Mouse (Mus musculus) forebrain, embryonic 12.5 days (tissue): ENCODE measurements around the gene Nudcd3. TPM values are rescaled to one million over a fixed set of nuclear protein-coding genes. Genes with fewer than 3 reads are reported as not detected.
A peak's percentile ranks its signal among the peaks of the same experiment; 100 is the strongest.

Experiments
- ATAC-seq: fragments of 200-750 bp; cut with Nextera tagmentation; 2 replicates; pipeline ENCODE4 v1.8.0; 2017; ENCODE audit warnings: moderate TSS enrichment; ENCODE audit not compliant: low FRiP score
- H3K27ac ChIP-seq: fragments of 300-500 bp; sonication (generic); 2 replicates; pipeline ENCODE4 v1.5.1; 2016; ENCODE audit warnings: mild to moderate bottlenecking
- H3K27me3 ChIP-seq: fragments of 300-500 bp; sonication (generic); 2 replicates; pipeline ENCODE4 v1.6.1; 2016; ENCODE audit warnings: mild to moderate bottlenecking
- H3K36me3 ChIP-seq: fragments of 300-500 bp; sonication (generic); replicated peaks from 2 replicates; pipeline ENCODE4 v1.6.1; 2016; ENCODE audit warnings: mild to moderate bottlenecking
- H3K4me1 ChIP-seq: fragments of 300-500 bp; sonication (generic); 2 replicates; pipeline ENCODE4 v1.6.1; 2016
- H3K4me2 ChIP-seq: fragments of 300-500 bp; sonication (generic); 2 replicates; pipeline ENCODE4 v1.6.1; 2016; ENCODE audit warnings: mild to moderate bottlenecking, moderate library complexity
- H3K4me3 ChIP-seq: fragments of 300-500 bp; sonication (generic); replicated peaks from 2 replicates; pipeline ENCODE4 v1.5.1; 2016; ENCODE audit warnings: mild to moderate bottlenecking
- H3K9ac ChIP-seq: fragments of 300-500 bp; sonication (generic); 2 replicates; pipeline ENCODE4 v1.6.1; 2016; ENCODE audit warnings: mild to moderate bottlenecking
- H3K9me3 ChIP-seq: fragments of 300-500 bp; sonication (generic); 2 replicates; pipeline ENCODE4 v1.6.1; 2016
- WGBS: fragments of 180-500 bp; shearing (Covaris S2); methylation state at CpG from one replicate; pipeline ENCODE4 v1.1.7; 2016; 5-methylcytosine and 5-hydroxymethylcytosine counted together
- polyA plus RNA-seq: library from polyadenylated mRNA; unstranded; fragments of >200 nt; fragmentation: Nextera tagmentation; extraction: Ambion mirVana; gene quantifications from 2 replicates; pipeline ENCODE4 v1.2.1, GENCODE M21; 2016

The Nudcd3 gene
- 60.5 and 64.1 TPM in 2 replicates for polyA plus RNA-seq

- peak; percentile 96 for ATAC-seq
- WGBS = under 1% methylated on average over 39 of the region's 39 CpGs
- Histone ChIP-seq H3K4me3 (peak within 1 kb of the TSS; percentile 97), H3K27ac (peak within 1 kb of the TSS; percentile 95), H3K9ac (peak within 1 kb of the TSS; percentile 89), H3K4me1 (peaks cover 25% of the 10 kb centered on the region), H3K4me2 (peak within 1 kb of the TSS; percentile 97), H3K9me3 (no peaks in the 10 kb centered on the region), H3K27me3 (no peaks in the 10 kb centered on the region), H3K36me3 (no peaks in the 10 kb centered on the region)
Measured at GRCm38 (mm10) chr11:6200087-6200569, at the start of gene Nudcd3. TSS of gene Nudcd3 (minus strand) at chr11:6200415.

GRCm38 (mm10) chr11:6244707-6245106 is 44.5 kb upstream of the Nudcd3 start:
- ATAC-seq = no peak
- Histone ChIP-seq H3K9me3 (no peaks in the 10 kb centered on the region), H3K9ac (no peak overlapping the region), H3K4me1 (no peaks in the 10 kb centered on the region), H3K36me3 (no peaks in the 10 kb centered on the region), H3K4me2 (no peak overlapping the region), H3K27ac (no peak overlapping the region), H3K27me3 (no peaks in the 10 kb centered on the region), H3K4me3 (no peak overlapping the region)
- 59% methylated on average over 19 of the region's 19 CpGs for WGBS

- no peak for ATAC-seq
Measured at GRCm38 (mm10) chr11:6233025-6233424, 32.8 kb upstream of the Nudcd3 start.

GRCm38 (mm10) chr11:6230012-6230411 is 29.8 kb upstream of the Nudcd3 start, which contains the start of gene Npc1l1:
TSS of gene Npc1l1 (minus strand) at chr11:6230143.
- Histone ChIP-seq H3K4me2 (no peak within 1 kb of the TSS), H3K36me3 (no peaks in the 10 kb centered on the region), H3K4me1 (no peaks in the 10 kb centered on the region), H3K27me3 (no peaks in the 10 kb centered on the region), H3K9me3 (0 out of 2 replicates have a peak, but pooled peaks cover 9% of the 10 kb centered on the region), H3K27ac (no peak within 1 kb of the TSS), H3K4me3 (no peak within 1 kb of the TSS), H3K9ac (no peak within 1 kb of the TSS)
- WGBS = 89% methylated on average over 7 of the region's 7 CpGs
- ATAC-seq = no peak

More at GRCm38 (mm10) chr11:6233025-6233424, 32.8 kb upstream of the Nudcd3 start:
- Histone ChIP-seq H3K4me3 (no peak overlapping the region), H3K27me3 (no peaks in the 10 kb centered on the region), H3K9me3 (peaks cover 21% of the 10 kb centered on the region; the same call in 1 of the 2 replicates), H3K4me1 (no peaks in the 10 kb centered on the region), H3K4me2 (no peak overlapping the region), H3K27ac (no peak overlapping the region), H3K9ac (no peak overlapping the region), H3K36me3 (no peaks in the 10 kb centered on the region)
- WGBS = 84% methylated on average over 4 of the region's 4 CpGs

GRCm38 (mm10) chr11:6224541-6225229 is 24.5 kb upstream of the Nudcd3 start:
- WGBS = 83% methylated on average over 14 of the region's 14 CpGs
- Histone ChIP-seq H3K4me3 (no peak overlapping the region), H3K27me3 (no peaks in the 10 kb centered on the region; the same call in 1 of the 2 replicates)

GRCm38 (mm10) chr11:6222187-6222586 is 22.0 kb upstream of the Nudcd3 start:
- H3K36me3 ChIP-seq = no peaks in the 10 kb centered on the region
- no peak overlapping the region for H3K27ac ChIP-seq
- H3K9ac ChIP-seq = no peak overlapping the region
- H3K27me3 ChIP-seq = no peaks in the 10 kb centered on the region; the same call in 1 of the 2 replicates
- WGBS = 90% methylated on average over 10 of the region's 10 CpGs
- H3K9me3 ChIP-seq = no peaks in the 10 kb centered on the region
- H3K4me3 ChIP-seq = no peak overlapping the region
- H3K4me2 ChIP-seq = no peak overlapping the region
- ATAC-seq = no peak
- no peaks in the 10 kb centered on the region for H3K4me1 ChIP-seq

More at GRCm38 (mm10) chr11:6224541-6225229, 24.5 kb upstream of the Nudcd3 start:
- Histone ChIP-seq H3K9me3 (no peaks in the 10 kb centered on the region), H3K27ac (no peak overlapping the region), H3K9ac (no peak overlapping the region), H3K36me3 (no peaks in the 10 kb centered on the region), H3K4me1 (no peaks in the 10 kb centered on the region), H3K4me2 (no peak overlapping the region)
- no peak for ATAC-seq

- ATAC-seq = no peak
- Histone ChIP-seq H3K9ac (no peak overlapping the region), H3K36me3 (no peaks in the 10 kb centered on the region), H3K4me3 (no peak overlapping the region), H3K27me3 (peaks cover under 1% of the 10 kb centered on the region; the same call in 1 of the 2 replicates), H3K4me2 (no peak overlapping the region), H3K27ac (no peak overlapping the region), H3K9me3 (no peaks in the 10 kb centered on the region), H3K4me1 (no peaks in the 10 kb centered on the region)
- 90% methylated on average over 6 of the region's 6 CpGs for WGBS
Measured at GRCm38 (mm10) chr11:6219967-6220366, 19.8 kb upstream of the Nudcd3 start.

GRCm38 (mm10) chr11:6218189-6218896 is 18.1 kb upstream of the Nudcd3 start:
- Histone ChIP-seq H3K4me3 (no peak overlapping the region), H3K27me3 (0 out of 2 replicates have a peak, but pooled peaks cover 2% of the 10 kb centered on the region)

GRCm38 (mm10) chr11:6216834-6217233 is 16.6 kb upstream of the Nudcd3 start:
- Histone ChIP-seq H3K4me3 (no peak overlapping the region), H3K27me3 (0 out of 2 replicates have a peak, but pooled peaks cover 2% of the 10 kb centered on the region), H3K4me2 (no peak overlapping the region), H3K36me3 (no peaks in the 10 kb centered on the region), H3K4me1 (no peaks in the 10 kb centered on the region), H3K27ac (no peak overlapping the region), H3K9ac (no peak overlapping the region), H3K9me3 (no peaks in the 10 kb centered on the region)
- no peak for ATAC-seq
- 45% methylated on average over 3 of the region's 3 CpGs for WGBS

More at GRCm38 (mm10) chr11:6218189-6218896, 18.1 kb upstream of the Nudcd3 start:
- H3K36me3 ChIP-seq = no peaks in the 10 kb centered on the region
- no peaks in the 10 kb centered on the region for H3K9me3 ChIP-seq
- no peak overlapping the region for H3K27ac ChIP-seq
- WGBS = 86% methylated on average over 11 of the region's 11 CpGs
- no peak for ATAC-seq
- H3K9ac ChIP-seq = no peak overlapping the region
- H3K4me2 ChIP-seq = no peak overlapping the region
- no peaks in the 10 kb centered on the region for H3K4me1 ChIP-seq

GRCm38 (mm10) chr11:6208158-6208557 is 7.9 kb upstream of the Nudcd3 start:
- no peak for ATAC-seq
- WGBS = 92% methylated on average over 1 of the region's 1 CpGs
- H3K4me2 ChIP-seq = no peak overlapping the region
- H3K4me1 ChIP-seq = no peaks in the 10 kb centered on the region
- H3K4me3 ChIP-seq = no peak overlapping the region
- no peak overlapping the region for H3K9ac ChIP-seq
- H3K36me3 ChIP-seq = no peaks in the 10 kb centered on the region
- no peak overlapping the region for H3K27ac ChIP-seq
- H3K9me3 ChIP-seq = 0 out of 2 replicates have a peak, but pooled peaks cover 3% of the 10 kb centered on the region
- no peaks in the 10 kb centered on the region for H3K27me3 ChIP-seq

- ATAC-seq = no peak
- H3K36me3 ChIP-seq = no peaks in the 10 kb centered on the region
- no peaks in the 10 kb centered on the region for H3K27me3 ChIP-seq
- no peak overlapping the region for H3K4me3 ChIP-seq
- 83% methylated on average over 2 of the region's 2 CpGs for WGBS
- H3K9me3 ChIP-seq = 0 out of 2 replicates have a peak, but pooled peaks cover 3% of the 10 kb centered on the region
- H3K4me1 ChIP-seq = no peaks in the 10 kb centered on the region
- H3K4me2 ChIP-seq = no peak overlapping the region
- no peak overlapping the region for H3K9ac ChIP-seq
- H3K27ac ChIP-seq = no peak overlapping the region
Measured at GRCm38 (mm10) chr11:6207090-6207489, 6.9 kb upstream of the Nudcd3 start.

GRCm38 (mm10) chr11:6200570-6200969 is 355 bp upstream of the Nudcd3 start:
- ATAC-seq = peak; percentile 48; the same call in 1 of the 2 replicates
- Histone ChIP-seq H3K27me3 (no peaks in the 10 kb centered on the region), H3K4me3 (peak overlapping the region; percentile 97), H3K36me3 (no peaks in the 10 kb centered on the region), H3K9ac (peak overlapping the region; percentile 89), H3K27ac (peak overlapping the region; percentile 95), H3K9me3 (0 out of 2 replicates have a peak, but pooled peaks cover 3% of the 10 kb centered on the region), H3K4me1 (peaks cover 25% of the 10 kb centered on the region), H3K4me2 (peak overlapping the region; percentile 97)
- WGBS = 25% methylated on average over 9 of the region's 9 CpGs
